Mouse (Mus musculus) olfactory bulb, adult 2 months (tissue): Measurements from ENCODE around the gene Dhx33. TPM values are rescaled to one million over a fixed set of nuclear protein-coding genes. Genes with fewer than 3 reads are reported as not detected.

Experiments used
- H3K27ac ChIP-seq: fragments of 200-500 bp; 2 replicates; pipeline ENCODE4 v1.5.1; 2012; ENCODE audit warnings: low read depth, low read length; ENCODE audit not compliant: insufficient read depth
- H3K4me1 ChIP-seq: fragments of 200-500 bp; 2 replicates; pipeline ENCODE4 v1.6.1; 2012; ENCODE audit warnings: low read length; ENCODE audit not compliant: control insufficient read depth, insufficient read depth
- H3K4me3 ChIP-seq: fragments of 200-500 bp; 2 replicates; pipeline ENCODE4 v1.5.1; 2012; ENCODE audit warnings: mild to moderate bottlenecking, low read depth, low read length, moderate library complexity; ENCODE audit not compliant: insufficient read depth
- CTCF ChIP-seq: fragments of 200-500 bp; IDR thresholded peaks from 2 replicates; pipeline ENCODE4 v1.5.1; 2012; ENCODE audit warnings: low read depth, mild to moderate bottlenecking, low read length, moderate library complexity; ENCODE audit not compliant: insufficient read depth
- POLR2A ChIP-seq: fragments of 200-500 bp; IDR thresholded peaks from 2 replicates; pipeline ENCODE4 v1.6.1; 2012; ENCODE audit warnings: mild to moderate bottlenecking, low read depth, low read length, moderate library complexity; ENCODE audit not compliant: insufficient read depth
- WGBS: fragments of 180-500 bp; shearing (Covaris S2); methylation state at CpG from one replicate; pipeline ENCODE4 v1.1.7; 2018; 5-methylcytosine and 5-hydroxymethylcytosine counted together
- polyA plus RNA-seq: library from polyadenylated mRNA; stranded (reverse); fragments of >200 nt; gene quantifications from 2 replicates; pipeline ENCODE4 v1.2.4, GENCODE M21; 2012; ENCODE audit warnings: low replicate concordance; ENCODE audit not compliant: missing spikeins, insufficient read depth, insufficient read length

The Dhx33 gene
- polyA plus RNA-seq, 1 experiment: not detected

DNA sequence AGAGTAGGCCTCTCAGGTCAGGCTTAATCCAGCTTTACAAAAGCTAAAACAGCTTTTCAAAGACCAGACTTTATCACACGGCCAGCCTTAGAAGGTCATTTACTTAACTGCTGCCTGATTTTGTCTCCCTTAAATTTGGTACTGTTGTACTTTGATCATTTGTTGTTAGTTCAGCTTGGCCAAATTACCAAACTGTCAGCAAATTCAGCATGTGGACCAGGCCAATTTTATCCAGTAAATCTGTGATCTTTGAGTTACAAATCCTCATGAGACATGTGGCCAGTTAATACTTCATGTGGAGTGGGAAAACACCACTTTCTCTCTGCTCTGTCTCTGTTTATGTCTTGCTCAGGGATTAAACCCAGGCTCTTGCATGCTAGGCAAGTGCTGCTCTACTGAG is 31.7 kb downstream of the Dhx33 start:
- WGBS: 61% methylated on average over 1 of the region's 1 CpGs
- Histone ChIP-seq H3K4me3 (no peak overlapping the region), H3K4me1 (peaks cover 2% of the 10 kb centered on the region; the same call in 1 of the 2 replicates), H3K27ac (no peak overlapping the region)
- TF ChIP-seq POLR2A: no peak
- TF ChIP-seq CTCF: no peak

GRCm38 (mm10) chr11:70970560-70971540 is 33.4 kb downstream of the Dhx33 start:
- TF ChIP-seq POLR2A: no peak
- no peak for TF ChIP-seq CTCF
- WGBS: 12% methylated on average over 24 of the region's 24 CpGs
- Histone ChIP-seq H3K27ac (no peak overlapping the region), H3K4me3 (peak overlapping the region; percentile 84), H3K4me1 (peaks cover 2% of the 10 kb centered on the region; the same call in 1 of the 2 replicates)

- Histone ChIP-seq H3K4me1 (peaks cover 2% of the 10 kb centered on the region; the same call in 1 of the 2 replicates), H3K4me3 (peak within 1 kb of the TSS; percentile 87), H3K27ac (peak within 1 kb of the TSS; percentile 88)
- under 1% methylated on average over 43 of the region's 43 CpGs for WGBS
- TF ChIP-seq CTCF (no peak), POLR2A (peak; percentile 84)
Measured at GRCm38 (mm10) chr11:70969821-70970559, 34.2 kb downstream of the Dhx33 start, which contains the start of the genes Nup88 and Rpain. Gene Nup88, minus strand, starts transcription at chr11:70969973. Gene Rpain, plus strand, starts transcription at chr11:70970213.

- WGBS: under 1% methylated on average over 25 of the region's 25 CpGs
- TF ChIP-seq POLR2A (no peak), CTCF (no peak)
- Histone ChIP-seq H3K4me1 (peaks cover 2% of the 10 kb centered on the region; the same call in 1 of the 2 replicates), H3K4me3 (peak overlapping the region; percentile 87), H3K27ac (peak overlapping the region; percentile 72)
Measured at GRCm38 (mm10) chr11:70969271-70969794, 34.9 kb downstream of the Dhx33 start.

GRCm38 (mm10) chr11:70964222-70964907 is 39.9 kb downstream of the Dhx33 start:
- no peak for TF ChIP-seq CTCF
- no peak for TF ChIP-seq POLR2A
- WGBS: 81% methylated on average over 4 of the region's 4 CpGs
- no peak overlapping the region for H3K27ac ChIP-seq

DNA sequence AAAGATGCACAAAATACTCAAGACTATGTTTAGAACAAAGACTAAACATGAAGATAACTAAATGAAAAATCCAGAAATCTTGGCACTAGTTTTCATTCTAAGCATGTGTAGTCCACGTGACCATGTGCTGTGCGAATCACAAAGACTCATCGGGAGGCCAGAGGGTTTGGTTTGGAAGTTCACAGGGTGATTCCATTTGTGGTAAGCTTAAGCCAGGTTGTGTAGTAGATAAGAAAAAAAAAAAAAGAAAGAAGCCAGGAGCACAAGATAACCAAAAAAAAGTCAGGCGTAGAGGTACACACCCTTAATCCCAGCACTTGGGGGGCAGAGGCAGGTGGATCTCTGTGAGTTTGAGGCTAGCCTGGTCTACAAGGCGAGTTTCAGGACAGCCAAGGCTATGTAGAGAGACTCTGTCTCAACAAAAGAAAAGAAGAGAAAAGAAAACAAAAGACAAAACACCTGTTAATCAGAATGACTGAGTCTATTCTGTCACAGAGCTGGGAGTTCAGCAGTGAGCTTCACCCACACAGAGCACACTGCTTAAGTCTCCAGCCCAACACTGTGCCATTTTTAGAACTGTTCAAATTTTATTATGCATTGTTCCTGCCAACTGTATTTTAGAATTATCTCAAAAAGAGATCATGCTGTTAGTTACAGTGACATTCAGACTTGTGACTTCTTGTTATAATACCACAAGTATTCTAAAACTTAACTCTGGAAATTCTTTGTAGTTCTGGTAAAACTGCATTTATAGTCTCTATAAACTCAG is 43.3 kb downstream of the Dhx33 start:
- Histone ChIP-seq H3K4me1 (no peaks in the 10 kb centered on the region), H3K4me3 (no peak overlapping the region), H3K27ac (no peak overlapping the region)
- WGBS: 88% methylated on average over 5 of the region's 5 CpGs
- TF ChIP-seq CTCF (no peak), POLR2A (no peak)

More at GRCm38 (mm10) chr11:70964222-70964907, 39.9 kb downstream of the Dhx33 start:
- H3K4me1 ChIP-seq: peaks cover 2% of the 10 kb centered on the region; the same call in 1 of the 2 replicates
- H3K4me3 ChIP-seq: no peak overlapping the region

DNA sequence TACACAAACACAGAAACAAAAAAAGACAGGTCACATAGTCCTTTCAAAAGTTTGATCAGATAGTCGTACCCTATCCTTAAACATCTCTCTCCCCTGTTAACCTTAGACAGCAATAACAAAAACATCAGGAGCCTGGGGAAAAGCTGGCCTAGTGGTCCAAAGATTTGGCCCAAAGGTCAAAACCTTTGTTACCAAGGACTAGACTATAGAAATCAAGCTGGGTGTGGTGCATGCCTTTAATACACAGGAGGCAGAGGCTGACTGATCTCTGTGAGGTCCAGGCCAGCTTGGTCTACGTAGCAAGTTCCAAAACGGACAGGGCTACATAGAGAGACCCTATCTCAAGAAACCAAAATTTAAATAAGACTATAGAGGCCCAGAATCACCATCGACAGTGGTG is 49.5 kb downstream of the Dhx33 start:
- Histone ChIP-seq H3K4me3 (no peak overlapping the region), H3K4me1 (no peaks in the 10 kb centered on the region), H3K27ac (no peak overlapping the region)
- WGBS: 90% methylated on average over 4 of the region's 4 CpGs
- TF ChIP-seq POLR2A (no peak), CTCF (no peak)
